Mouse (Mus musculus): Measurements from ENCODE around the gene Asb7.

DNA sequence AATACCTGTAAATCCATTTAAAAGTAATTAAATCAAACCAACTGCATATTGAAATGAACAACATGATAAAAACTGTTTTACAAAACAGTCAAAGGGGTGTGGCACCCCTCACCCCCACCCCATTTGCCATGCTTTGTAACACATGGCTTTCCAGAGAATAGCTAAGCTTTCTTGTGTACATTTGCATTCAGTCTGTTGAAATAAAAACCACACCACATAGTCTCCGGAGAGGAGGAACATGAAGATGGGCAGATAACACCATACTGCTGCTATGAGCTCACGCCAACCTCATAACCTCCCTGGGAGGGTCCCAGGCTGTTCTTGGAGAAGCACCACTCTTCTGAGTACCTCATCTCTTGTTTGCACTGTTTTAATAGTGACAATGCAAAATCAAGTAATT lies 40.2 kb downstream of the Asb7 start:
- no peak for TF ChIP-seq POLR2A (IDR thresholded peaks at IDR 0.05; ENCODE audit: control insufficient read depth, extremely low read depth, insufficient read depth, low read length, poor library complexity)
- no peak for TF ChIP-seq CTCF (IDR thresholded peaks at IDR 0.05; ENCODE audit: borderline replicate concordance, control insufficient read depth, extremely low read depth, insufficient read depth, low read length, poor library complexity)
